Mouse (Mus musculus) brain, embryonic 18.5 days (tissue): ENCODE data around the gene Pnkp.

ENCODE experiments used
- DNase-seq: peaks from one replicate; pipeline ENCODE4 v3.0.0-alpha.2; 2012; ENCODE audit warnings: low read depth, low spot score

The Pnkp gene

DNA sequence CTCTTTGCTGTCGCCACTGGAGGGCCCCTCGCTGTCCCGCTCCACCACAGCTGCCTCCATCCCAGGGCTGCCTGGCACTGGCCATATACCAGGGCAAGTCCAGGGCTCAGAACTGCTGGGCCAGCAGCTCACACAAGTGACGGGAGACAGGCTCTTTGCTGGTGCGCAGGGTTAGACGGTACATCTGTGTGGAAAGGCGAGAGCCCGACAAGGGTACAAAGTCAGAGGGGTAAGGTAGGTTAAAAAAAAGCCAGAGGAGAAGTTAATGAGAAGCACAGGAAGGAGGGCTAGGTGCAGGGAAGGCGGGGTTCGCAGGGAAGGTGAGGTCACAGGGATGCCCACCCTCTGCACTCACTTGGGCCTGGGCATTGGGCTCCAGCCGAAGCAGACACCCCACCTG, 43.7 kb downstream of the Pnkp start:
- DNase-seq: no peak

DNA sequence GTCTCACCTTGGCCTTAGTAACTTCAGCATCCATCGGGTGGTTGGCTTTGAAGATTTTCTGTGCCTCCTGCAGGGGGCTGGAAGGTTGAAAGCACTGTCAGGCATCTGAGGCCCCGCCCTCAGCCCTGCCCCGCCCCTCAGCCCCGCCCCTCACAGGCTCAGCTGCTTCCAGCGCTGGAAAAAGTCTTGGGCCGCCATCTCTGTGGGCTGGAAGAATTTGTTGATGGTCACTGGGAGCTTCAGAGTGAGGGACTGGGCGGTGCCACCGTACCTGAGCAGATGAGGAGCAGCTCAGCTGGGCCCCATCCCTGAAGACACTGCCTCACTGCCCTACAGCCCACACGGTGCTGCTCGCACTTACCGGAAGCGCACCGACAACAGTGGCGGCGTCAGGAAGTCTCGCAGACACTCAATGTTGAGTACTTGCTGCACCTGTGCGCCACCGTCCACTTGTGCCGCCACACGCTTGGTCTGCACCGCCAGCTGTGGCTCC, 44.3 kb downstream of the Pnkp start:
- no peak for DNase-seq

DNA sequence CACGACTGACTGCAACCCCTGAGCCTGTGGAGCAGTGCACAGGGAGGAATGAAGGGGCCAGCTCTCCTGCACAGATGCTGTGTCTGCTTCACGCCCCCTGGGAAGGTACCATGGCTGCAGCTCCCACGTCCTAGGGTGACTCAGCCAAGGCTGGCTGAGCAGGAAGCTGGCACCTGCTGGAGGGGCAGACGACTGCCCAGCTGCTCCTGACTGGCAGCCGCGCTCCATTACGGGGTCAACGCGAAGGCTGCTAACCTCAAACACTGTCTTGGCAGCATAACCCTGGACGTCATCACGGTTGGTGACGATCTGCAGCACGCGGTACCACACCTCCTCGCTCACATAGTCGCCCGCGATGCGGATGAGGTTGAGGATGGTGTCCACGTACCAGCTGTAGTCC, 48.5 kb downstream of the Pnkp start:
- no peak for DNase-seq

DNA sequence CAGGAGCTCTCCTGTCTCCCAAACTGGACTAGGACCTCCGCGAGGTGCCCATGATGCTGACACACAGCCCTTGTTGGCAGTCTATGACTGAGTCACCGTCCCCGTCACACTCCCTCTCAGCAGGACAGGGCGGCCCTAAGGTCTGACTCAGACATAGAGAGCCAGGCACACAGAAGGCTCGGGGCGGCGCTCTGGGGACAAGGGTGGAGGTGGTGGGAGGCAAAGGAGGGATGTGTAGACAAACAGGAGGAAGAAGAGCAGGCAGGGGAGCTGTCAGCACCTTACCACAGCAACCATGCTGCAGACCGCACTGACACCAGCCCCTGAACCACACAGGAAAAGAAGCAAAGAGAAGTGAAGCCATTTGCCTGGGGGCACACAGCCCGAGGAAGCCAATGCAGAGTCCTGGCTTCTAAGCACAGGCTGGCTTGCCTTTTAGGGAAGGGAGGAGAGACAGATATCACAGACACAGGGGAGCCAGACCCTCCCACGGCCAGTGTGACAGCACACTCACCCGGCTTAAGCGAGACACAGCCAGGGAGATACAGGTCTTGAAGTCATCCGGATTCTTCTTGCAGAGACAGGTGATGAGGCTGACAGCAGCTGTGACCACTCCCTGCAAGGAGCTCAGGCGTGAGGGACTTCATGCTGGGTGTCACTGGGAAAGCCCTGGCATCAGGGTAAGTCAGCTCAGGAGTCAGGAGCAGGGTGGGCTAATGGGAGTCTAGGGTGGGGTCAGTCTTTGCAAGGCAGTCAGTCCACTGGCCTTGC, 52.0 kb downstream of the Pnkp start:
- DNase-seq: no peak
